Mouse (Mus musculus): ENCODE results near the gene Osbpl8. TPM values are rescaled to one million over a fixed set of nuclear protein-coding genes. Genes with fewer than 3 reads are reported as not detected.

Osbpl8 gene
- total and polyA plus RNA-seq, 3 experiments, result 10.9 to 73.7 (median 70.0) TPM

DNA sequence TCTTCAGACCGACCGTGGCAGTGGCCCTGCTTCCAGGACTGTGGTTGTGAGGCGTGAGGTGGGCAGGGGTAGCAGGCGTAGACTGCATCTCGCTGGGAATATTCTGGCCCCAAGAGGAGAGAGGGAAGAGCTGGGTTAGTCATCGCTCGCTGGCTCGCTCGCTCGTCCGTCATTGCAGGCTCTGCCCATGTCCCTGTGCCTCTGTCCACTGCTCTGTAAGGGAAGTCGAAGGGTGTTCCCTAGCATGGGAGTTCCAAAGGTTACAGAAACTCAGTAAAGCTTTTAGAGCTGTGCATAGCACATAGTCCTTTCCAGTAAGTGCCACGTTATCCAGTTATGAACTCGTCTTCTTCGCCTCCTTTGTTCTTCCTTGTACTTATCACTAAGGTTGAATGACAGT lies 107.1 kb downstream of the Osbpl8 start:
- no peak overlapping the region for H3K9ac ChIP-seq (ENCODE audit: low read depth, low read length)
- DNase-seq, result peak in 1 of 2 experiments; percentile 21
- peak overlapping the region; percentile 50 for H3K27ac ChIP-seq
- H3K4me3 ChIP-seq, result 0 out of 2 replicates have a peak overlapping the region, but pooled peaks have one; percentile 5
- WGBS, result 35% methylated on average over 15 of the region's 15 CpGs
- H3K79me2 ChIP-seq (replicated peaks; ENCODE audit: control insufficient read depth, insufficient read depth, low read length), result no peaks in the 10 kb centered on the region
- H3K4me1 ChIP-seq (ENCODE audit: control insufficient read depth, insufficient read depth, low read length), result peaks cover 3% of the 10 kb centered on the region
- H3K36me3 ChIP-seq (ENCODE audit: control insufficient read depth, insufficient read depth, low read length), result peaks cover 14% of the 10 kb centered on the region
- no peaks in the 10 kb centered on the region for H3K27me3 ChIP-seq (ENCODE audit: control insufficient read depth, insufficient read depth, low read length)
- TF ChIP-seq EP300 (IDR thresholded peaks at IDR 0.05; ENCODE audit: insufficient read depth, low read depth, low read length), result no peak
- intact Hi-C loops (cut with DNase I), result loop anchor here (2.0 to 5.0 kb wide), 2 partner anchors 44 to 297 kb away; no protein-coding TSS in a partner anchor

DNA sequence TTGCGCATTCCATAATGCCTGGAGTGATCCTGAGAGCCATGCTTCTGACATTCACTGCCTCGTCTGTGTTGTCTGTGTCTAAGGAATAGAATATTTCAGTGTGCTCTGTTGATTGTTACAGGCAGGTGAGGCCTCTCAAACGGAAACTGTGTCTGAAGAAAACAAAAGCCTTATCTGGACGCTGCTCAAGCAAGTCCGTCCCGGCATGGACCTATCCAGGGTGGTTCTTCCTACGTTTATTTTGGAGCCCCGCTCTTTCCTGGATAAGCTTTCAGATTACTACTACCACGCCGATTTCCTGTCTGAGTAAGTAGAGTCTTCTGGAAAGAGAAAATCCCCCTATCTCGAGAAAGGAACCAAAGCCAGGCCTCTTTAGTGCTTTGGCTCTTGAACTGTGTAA lies 108.4 kb downstream of the Osbpl8 start:
- no peak for TF ChIP-seq POLR2A (IDR thresholded peaks at IDR 0.05; ENCODE audit: insufficient read depth, low read depth, low read length)
- TF ChIP-seq EP300 (IDR thresholded peaks at IDR 0.05; ENCODE audit: insufficient read depth, low read depth, low read length), result no peak
- no peak for TF ChIP-seq CTCF (IDR thresholded peaks at IDR 0.05)
- H3K9ac ChIP-seq (ENCODE audit: low read depth, low read length), result no peak overlapping the region
- peak in 1 of 2 experiments; percentile 14 for DNase-seq
- no peaks in the 10 kb centered on the region for H3K79me2 ChIP-seq (replicated peaks; ENCODE audit: control insufficient read depth, insufficient read depth, low read length)
- intact Hi-C loops (cut with DNase I), result loop anchor here (2.0 to 5.0 kb wide), 2 partner anchors 46 to 298 kb away; no protein-coding TSS in a partner anchor
- H3K36me3 ChIP-seq (ENCODE audit: control insufficient read depth, insufficient read depth, low read length), result peaks cover 14% of the 10 kb centered on the region
- H3K27me3 ChIP-seq (ENCODE audit: control insufficient read depth, insufficient read depth, low read length), result no peaks in the 10 kb centered on the region
- 40% methylated on average over 11 of the region's 11 CpGs for WGBS
- H3K4me1 ChIP-seq (ENCODE audit: control insufficient read depth, insufficient read depth, low read length), result peaks cover 3% of the 10 kb centered on the region
- H3K4me3 ChIP-seq, result no peak overlapping the region
- H3K27ac ChIP-seq, result peak overlapping the region; percentile 50

- peaks cover 14% of the 10 kb centered on the region for H3K36me3 ChIP-seq (ENCODE audit: control insufficient read depth, insufficient read depth, low read length)
- 43% methylated on average over 5 of the region's 5 CpGs for WGBS
- no peaks in the 10 kb centered on the region for H3K27me3 ChIP-seq (ENCODE audit: control insufficient read depth, insufficient read depth, low read length)
- H3K9ac ChIP-seq (ENCODE audit: low read depth, low read length), result no peak overlapping the region
- H3K4me1 ChIP-seq (ENCODE audit: control insufficient read depth, insufficient read depth, low read length), result peaks cover 3% of the 10 kb centered on the region
- no peak overlapping the region for H3K4me3 ChIP-seq
- DNase-seq, result no peak
- H3K27ac ChIP-seq, result peak overlapping the region; percentile 50
- intact Hi-C loops (cut with DNase I), result loop anchor here (2.0 to 5.0 kb wide), 2 partner anchors 46 to 299 kb away; no protein-coding TSS in a partner anchor
- H3K79me2 ChIP-seq (replicated peaks; ENCODE audit: control insufficient read depth, insufficient read depth, low read length), result no peaks in the 10 kb centered on the region
- TF ChIP-seq POLR2A (IDR thresholded peaks at IDR 0.05; ENCODE audit: insufficient read depth, low read depth, low read length) (no peak), EP300 (IDR thresholded peaks at IDR 0.05; ENCODE audit: insufficient read depth, low read depth, low read length) (no peak)
These were observed 109.0 kb downstream of the Osbpl8 start for GRCm38 (mm10) chr10:111273463-111274088.

- Histone ChIP-seq H3K4me3 (no peak overlapping the region), H3K9ac (ENCODE audit: low read depth, low read length) (no peak overlapping the region), H3K79me2 (replicated peaks; ENCODE audit: control insufficient read depth, insufficient read depth, low read length) (no peaks in the 10 kb centered on the region), H3K4me1 (ENCODE audit: control insufficient read depth, insufficient read depth, low read length) (peaks cover 3% of the 10 kb centered on the region; the same call in 1 of the 2 replicates), H3K27me3 (ENCODE audit: control insufficient read depth, insufficient read depth, low read length) (no peaks in the 10 kb centered on the region), H3K36me3 (ENCODE audit: control insufficient read depth, insufficient read depth, low read length) (peaks cover 14% of the 10 kb centered on the region), H3K27ac (no peak overlapping the region)
- 96% methylated on average over 2 of the region's 2 CpGs for WGBS
- no peak for DNase-seq
- intact Hi-C loops (cut with DNase I), result no loop called here
- no peak for TF ChIP-seq EP300 (IDR thresholded peaks at IDR 0.05; ENCODE audit: insufficient read depth, low read depth, low read length)
- TF ChIP-seq CTCF (IDR thresholded peaks at IDR 0.05), result no peak
- TF ChIP-seq POLR2A (IDR thresholded peaks at IDR 0.05; ENCODE audit: insufficient read depth, low read depth, low read length), result no peak
These were observed 111.3 kb downstream of the Osbpl8 start for GRCm38 (mm10) chr10:111275822-111276221.

DNA sequence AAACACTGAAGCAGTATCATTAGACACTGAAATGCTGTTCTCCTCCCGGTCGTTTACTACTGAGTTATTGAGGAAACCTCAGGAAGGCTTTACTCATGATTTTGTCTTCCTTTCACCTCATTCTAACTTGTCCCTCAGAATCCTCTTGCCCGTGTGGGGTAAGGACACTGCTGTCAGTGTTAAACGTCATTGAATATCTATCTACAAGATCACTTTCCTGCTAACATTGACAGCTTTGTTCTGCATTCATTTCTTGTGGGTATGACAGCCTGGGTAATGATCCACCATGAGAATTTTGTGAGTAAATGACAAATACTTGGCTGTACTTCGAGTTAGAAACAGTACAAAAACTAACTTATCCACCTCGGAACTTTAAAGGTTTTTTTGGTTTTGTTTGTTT lies 133.1 kb downstream of the Osbpl8 start:
- TF ChIP-seq EP300 (IDR thresholded peaks at IDR 0.05; ENCODE audit: insufficient read depth, low read depth, low read length) (no peak), POLR2A (IDR thresholded peaks at IDR 0.05; ENCODE audit: insufficient read depth, low read depth, low read length) (no peak), CTCF (IDR thresholded peaks at IDR 0.05) (no peak)
- peaks cover 3% of the 10 kb centered on the region; the same call in 1 of the 2 replicates for H3K36me3 ChIP-seq (ENCODE audit: control insufficient read depth, insufficient read depth, low read length)
- intact Hi-C loops (cut with DNase I), result loop anchor here (2.0 to 5.0 kb wide), 4 partner anchors 70 to 675 kb away; partner anchors contain the start of genes Krr1, Nap1l1 and Osbpl8
- peak overlapping the region; percentile 71 for H3K4me3 ChIP-seq
- H3K9ac ChIP-seq (ENCODE audit: low read depth, low read length), result no peak overlapping the region
- no peaks in the 10 kb centered on the region for H3K4me1 ChIP-seq (ENCODE audit: control insufficient read depth, insufficient read depth, low read length)
- no peak for DNase-seq
- WGBS, result 26% methylated on average over 6 of the region's 6 CpGs
- H3K27me3 ChIP-seq (ENCODE audit: control insufficient read depth, insufficient read depth, low read length), result no peaks in the 10 kb centered on the region
- no peaks in the 10 kb centered on the region for H3K79me2 ChIP-seq (replicated peaks; ENCODE audit: control insufficient read depth, insufficient read depth, low read length)
- no peak overlapping the region; the same call in 1 of the 2 replicates for H3K27ac ChIP-seq

Data from heart, adult 2 months (tissue).